Mouse (Mus musculus): Measurements from ENCODE around the gene Olfr417. TPM values are rescaled to one million over a fixed set of nuclear protein-coding genes. Genes with fewer than 3 reads are reported as not detected.

Gene Olfr417
- polyA plus RNA-seq, 1 experiment from 2014 or later, result not detected

Other genes with a start within 250 kb of the Olfr417 start
- not detected in 2 replicates for gene Olfr231, start 244.0 kb upstream of the Olfr417 start, polyA plus RNA-seq (2014; fragmentation: Nextera tagmentation; extraction: Ambion mirVana)
- not detected in 2 replicates for gene Olfr424, start 233.6 kb upstream of the Olfr417 start, polyA plus RNA-seq (2014; fragmentation: Nextera tagmentation; extraction: Ambion mirVana)
- gene Olfr420, start 209.5 kb upstream of the Olfr417 start, polyA plus RNA-seq (2014; fragmentation: Nextera tagmentation; extraction: Ambion mirVana), result not detected in 2 replicates
- 1.9 and 2.9 TPM in 2 replicates for gene Spta1, start 192.3 kb upstream of the Olfr417 start, polyA plus RNA-seq (2014; fragmentation: Nextera tagmentation; extraction: Ambion mirVana)
- gene Olfr419, start 113.1 kb upstream of the Olfr417 start, polyA plus RNA-seq (2014; fragmentation: Nextera tagmentation; extraction: Ambion mirVana), result not detected in 2 replicates
- gene Mptx1, start 34.6 kb upstream of the Olfr417 start, polyA plus RNA-seq (2014; fragmentation: Nextera tagmentation; extraction: Ambion mirVana), result not detected in 2 replicates
- gene Olfr248, start 25.9 kb downstream of the Olfr417 start, polyA plus RNA-seq (2014; fragmentation: Nextera tagmentation; extraction: Ambion mirVana), result not detected in 2 replicates
- gene Olfr414, start 58.9 kb downstream of the Olfr417 start, polyA plus RNA-seq (2014; fragmentation: Nextera tagmentation; extraction: Ambion mirVana), result not detected in 2 replicates
- not detected in 2 replicates for gene Olfr220, start 77.0 kb downstream of the Olfr417 start, polyA plus RNA-seq (2014; fragmentation: Nextera tagmentation; extraction: Ambion mirVana)
- 7.7 and 11.3 TPM in 2 replicates for gene Fmn2, start 136.7 kb downstream of the Olfr417 start, polyA plus RNA-seq (2014; fragmentation: Nextera tagmentation; extraction: Ambion mirVana)

Measured in hindbrain, embryonic 11.5 days (tissue).